Mouse (Mus musculus) megakaryocyte, adult 5-6 weeks (primary cell): ENCODE measurements around the gene Gm11127. TPM values are rescaled to one million over a fixed set of nuclear protein-coding genes. Genes with fewer than 3 reads are reported as not detected.
"Not testable (repeated sequence)": the region's sequence is repeated elsewhere in the genome, so short reads cannot be mapped to it uniquely, and the experiment has no call there.

ENCODE experiments used
- ATAC-seq: 2 replicates; pipeline ENCODE4 v1.8.0; 2016; ENCODE audit warnings: mild to moderate bottlenecking, inconsistent platforms; ENCODE audit not compliant: poor library complexity, severe bottlenecking
- total RNA-seq, 2 experiments: library from RNA; stranded (forward) in 1 of 2; stranded (reverse) in 1 of 2; fragments of 153-499, 151-499 nt in 1 of 2; fragments of 221-1000, 200-1000 nt in 1 of 2; gene quantifications; 2 replicates each; pipeline versions ENCODE4 v1.2.3 to v1.2.4; 2015 to 2017

The Gm11127 gene
- total RNA-seq, 2 experiments from 2014 or later, result not detected

DNA sequence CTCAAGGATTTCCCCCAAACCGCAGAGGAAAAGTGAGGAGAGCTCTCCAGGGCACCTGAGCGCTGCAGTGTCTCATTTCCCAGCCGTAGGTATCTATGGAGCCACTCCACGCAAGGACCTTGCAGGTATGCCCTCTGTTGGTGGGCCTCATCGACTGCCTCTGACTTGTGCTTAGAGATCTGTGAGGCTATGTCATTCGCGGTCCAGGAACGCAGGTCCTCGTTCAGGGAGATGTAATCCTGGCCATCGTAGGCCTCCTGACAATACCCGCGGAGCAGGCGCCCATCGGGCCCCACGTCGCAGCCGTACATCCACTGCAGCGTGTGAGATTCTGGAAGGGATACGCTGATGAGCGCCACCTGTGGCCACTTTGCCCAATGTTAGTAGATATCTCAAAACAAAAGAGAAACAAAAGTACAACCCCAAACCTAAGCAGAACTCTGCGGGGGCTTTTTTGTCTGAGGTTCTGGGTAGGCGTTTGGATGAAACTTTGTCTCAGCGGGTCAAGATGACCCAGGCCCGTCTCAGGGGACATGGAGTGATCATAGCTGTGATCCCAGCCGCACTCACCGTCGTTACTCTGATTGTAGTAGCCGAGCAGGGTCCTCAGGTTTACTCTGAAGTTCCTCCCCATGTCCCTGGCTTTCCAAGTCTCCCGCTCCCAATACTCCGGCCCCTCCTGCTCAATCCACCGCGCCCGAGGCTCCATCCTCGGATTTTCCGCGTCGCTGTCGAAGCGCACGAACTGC, 26.4 kb downstream of the Gm11127 start:
- peak; percentile 78 for ATAC-seq

DNA sequence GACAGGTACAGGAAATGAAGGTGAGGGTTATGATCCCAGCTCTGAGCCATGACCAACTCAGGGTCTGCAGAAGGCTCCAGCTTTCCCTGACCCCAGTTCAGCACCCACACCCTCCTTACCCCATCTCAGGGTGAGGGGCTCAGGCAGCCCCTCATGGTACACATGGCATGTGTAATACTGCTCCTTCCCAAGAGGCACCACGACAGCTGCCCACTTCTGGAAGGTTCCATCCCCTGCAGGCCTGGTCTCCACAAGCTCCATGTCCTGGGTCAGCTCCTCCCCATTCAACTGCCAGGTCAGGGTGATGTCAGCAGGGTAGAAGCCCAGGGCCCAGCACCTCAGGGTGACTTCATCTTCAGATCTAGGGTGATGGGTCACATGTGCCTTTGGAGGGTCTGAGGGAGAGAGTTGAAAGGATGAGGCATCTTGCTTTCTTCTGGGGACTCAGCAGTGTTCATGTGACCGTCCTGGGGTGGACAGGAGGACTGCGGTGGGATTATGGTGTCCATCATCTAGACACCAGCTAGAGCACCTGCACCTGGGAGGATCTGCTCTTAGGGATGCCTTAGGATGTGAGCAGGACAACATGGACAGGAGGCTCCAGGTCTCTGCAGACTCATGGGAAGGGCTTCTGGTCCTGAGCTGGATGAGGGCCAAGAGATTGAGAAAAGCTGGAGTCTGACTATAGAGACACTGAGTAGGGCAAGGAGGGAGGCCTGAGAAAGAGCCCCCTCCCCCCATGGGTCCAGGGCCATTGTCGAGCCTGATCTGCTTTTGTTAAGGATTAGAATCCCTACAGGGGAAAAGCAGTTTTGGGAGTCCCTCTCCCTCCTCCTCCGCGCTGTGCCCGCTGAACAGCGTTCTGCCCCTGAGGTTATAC, 27.2 kb downstream of the Gm11127 start:
- ATAC-seq, result not testable (repeated sequence)

DNA sequence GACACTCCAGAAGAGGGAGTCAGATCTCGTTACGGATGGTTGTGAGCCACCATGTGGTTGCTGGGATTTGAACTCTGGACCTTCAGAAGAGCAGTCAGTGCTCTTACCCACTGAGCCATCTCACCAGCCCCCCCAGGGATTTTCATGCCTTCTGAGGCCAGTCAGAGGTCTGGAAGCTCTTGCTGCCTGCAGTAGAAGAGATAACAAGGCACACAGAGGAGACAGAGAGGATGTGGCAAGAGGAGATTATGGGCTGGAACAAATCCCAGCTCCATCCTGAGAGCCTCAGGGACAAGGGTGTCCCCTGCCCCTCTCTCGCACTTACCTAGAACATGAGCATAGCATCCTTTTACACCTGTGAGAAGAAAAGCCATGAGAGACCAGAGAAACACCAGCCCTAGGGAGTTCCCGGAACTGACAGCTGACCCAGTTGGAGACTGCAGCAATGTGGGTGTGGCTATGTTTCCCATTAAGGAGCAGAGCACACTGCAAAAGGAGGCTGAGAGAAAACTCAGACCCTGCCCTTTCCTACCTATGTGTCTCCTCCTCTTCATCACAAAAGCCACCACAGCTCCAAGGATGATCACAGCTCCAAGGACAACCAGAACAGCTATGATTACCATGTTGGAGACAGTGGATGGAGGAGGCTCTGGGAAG, 28.0 kb downstream of the Gm11127 start:
- not testable (repeated sequence) for ATAC-seq

DNA sequence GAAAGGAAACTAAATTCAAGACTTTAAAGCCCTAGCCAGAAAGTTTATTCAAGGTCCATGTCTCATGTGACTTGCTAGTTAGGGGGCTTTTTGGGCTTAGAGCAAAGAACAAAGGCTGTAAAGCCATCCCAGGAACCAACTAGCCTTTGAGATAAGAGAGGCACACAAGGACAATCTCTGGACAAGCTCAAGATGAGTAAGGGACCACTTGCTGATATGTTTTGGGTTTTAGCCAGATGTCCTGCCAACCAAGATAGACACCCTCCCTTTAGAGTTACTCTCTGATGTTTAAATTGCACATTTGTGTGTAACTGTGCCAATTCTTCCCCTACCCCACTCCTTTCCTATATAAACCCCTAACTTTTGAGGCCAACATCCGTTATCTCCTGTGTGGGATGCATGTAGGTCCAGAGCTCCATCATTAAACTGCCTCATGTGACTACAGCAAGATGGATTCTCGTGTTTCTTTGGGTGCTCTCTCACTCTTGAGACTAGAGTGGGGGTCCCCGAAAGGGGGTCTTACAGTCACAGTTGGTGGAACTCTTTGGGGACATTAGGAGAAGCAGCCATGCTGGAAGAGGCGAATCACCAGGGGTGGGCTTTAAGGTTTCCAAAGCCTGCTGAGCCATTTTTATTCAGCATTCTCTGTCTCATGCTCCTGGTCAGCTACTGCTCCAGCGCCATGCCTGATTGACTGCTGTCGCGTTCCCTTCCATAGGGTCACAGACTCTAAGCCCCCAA, 29.1 kb downstream of the Gm11127 start:
- ATAC-seq, result no peak

DNA sequence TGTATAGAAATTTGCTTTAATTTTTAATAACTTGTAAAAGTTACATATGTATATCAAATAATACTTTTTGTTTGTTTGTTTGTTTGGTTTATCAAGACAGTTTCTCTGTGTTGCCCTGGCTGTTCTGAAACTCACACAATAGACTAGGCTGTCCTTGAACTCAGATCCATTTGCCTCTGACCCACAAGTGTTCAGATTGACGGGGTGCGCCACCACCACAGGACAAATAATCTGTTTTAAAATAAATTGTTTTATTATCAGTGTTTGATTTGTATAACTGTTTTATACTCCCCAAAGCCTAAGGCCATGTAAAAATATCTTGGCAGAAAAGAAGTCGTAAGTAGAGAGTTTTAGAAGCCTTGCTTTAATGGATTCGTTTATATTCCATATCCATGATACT, 30.5 kb downstream of the Gm11127 start:
- ATAC-seq, result no peak

DNA sequence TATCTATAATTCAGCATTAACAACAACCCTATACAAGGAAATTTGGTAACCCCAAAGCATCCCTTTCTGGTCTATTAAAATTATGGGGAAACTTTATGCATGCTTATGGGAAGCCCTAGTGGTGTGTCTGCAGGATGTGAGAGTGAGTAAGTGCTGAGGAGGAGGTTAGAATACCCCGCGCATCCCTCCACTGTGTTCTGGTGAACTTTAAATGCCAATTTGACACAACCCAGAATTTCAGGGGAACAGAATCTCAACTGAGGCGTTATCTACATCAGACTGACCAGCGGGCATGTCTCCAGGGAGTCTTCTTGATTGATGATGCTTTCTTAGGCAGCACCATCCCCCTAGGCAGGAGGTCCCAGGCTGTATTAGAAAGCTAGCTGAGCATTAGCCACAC, 32.3 kb downstream of the Gm11127 start:
- ATAC-seq, result no peak

DNA sequence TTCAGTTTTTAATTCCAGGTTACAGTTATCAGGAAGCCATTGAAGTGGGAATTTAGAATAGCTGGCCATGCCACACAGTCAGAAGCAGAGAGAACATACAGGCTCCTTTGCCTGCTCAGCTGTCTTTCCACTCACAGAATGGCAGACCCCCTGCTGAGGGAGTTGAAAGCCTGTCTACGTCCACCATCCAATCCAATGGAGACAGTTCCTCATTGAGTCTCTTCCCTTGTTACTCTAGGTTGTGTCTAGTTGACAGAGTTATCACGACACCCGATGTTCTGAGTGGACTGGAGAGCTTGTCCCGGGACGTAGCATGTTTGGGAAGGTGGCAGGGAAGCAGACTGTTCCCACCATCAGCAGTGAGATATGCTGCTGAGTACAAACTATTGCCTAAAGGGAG, 33.0 kb downstream of the Gm11127 start:
- ATAC-seq, result no peak

DNA sequence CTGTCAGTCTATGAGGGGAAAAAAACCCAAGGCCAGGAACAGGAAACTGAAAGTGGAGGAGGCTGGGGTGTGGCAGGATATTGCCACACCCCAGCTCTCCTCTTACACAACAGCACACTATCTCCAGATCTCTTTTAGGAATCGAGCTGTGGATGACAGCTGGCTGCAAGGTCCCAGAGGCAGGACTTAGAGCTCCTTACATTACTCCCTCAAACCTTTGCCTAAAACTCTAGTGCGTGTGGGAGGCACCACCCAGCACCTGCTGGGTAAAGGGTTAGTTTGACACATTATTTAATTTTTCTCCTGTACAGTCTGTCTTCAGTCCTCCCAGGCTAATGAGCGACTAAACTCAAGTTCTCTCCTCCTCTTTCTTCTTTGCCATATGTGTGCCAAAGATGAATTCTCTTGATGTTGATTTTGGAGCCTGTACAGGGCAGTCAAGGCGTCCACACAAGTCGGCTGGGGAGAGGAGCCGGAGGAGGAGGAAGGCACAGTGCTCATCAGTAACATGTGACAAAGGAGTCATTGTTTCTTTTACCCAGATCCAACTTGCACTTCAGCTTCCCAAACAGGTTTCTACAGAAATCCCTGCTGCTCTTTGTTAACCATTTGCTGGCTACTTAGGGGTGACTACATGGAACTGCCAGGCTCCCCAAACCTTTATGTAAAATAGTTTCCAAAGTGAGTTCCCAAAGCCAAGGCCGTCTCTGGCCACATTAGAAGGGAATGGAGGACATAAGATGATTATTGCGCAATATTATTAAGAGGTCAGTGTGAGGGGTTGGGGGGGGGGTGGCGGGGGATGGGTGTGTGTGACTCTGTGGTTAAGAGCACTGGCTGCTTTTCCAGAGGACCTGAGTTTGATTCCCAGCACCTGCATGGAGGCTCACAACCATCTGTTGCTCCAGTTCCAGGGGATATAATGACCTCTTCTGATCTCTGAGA, 34.2 kb downstream of the Gm11127 start:
- peak; percentile 69 for ATAC-seq

DNA sequence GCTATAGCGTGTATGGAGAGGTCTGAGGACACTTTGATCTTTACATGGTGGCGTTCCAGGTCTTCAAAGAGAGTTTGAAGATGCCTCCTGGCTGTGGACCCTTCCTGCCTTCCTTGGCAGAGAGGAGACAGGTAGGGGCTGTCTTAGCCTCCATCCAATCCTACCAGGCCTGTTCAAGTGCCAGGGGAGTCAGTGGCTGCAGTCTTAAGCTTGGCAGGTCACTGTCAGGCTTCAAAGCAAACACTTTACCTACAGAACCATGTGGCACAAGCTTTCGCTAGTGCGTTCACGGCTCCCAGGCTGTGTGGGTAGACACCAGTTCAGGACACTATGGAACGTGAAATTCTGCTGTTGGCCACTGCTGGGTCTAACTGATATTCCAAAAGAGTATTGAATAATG, 35.2 kb downstream of the Gm11127 start:
- ATAC-seq, result no peak

DNA sequence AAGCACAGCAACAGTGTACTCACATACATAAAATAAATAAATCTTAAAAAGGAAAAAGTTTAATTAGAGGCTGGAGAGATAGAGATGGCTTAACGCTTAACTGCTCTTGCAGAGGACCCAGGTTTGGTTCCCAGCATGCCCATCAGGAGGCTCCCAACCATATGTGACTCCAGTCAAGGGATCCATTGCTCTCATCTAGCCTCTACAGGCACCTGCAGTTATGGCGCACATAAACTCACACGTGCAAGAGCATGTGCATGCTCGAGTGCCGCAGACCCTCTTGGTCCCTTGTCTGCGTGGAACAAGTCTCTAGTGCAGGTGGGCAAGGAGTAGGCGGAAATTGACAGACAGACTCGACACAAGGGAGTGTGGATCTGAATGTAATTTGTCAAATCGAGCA, 36.1 kb downstream of the Gm11127 start:
- no peak for ATAC-seq

DNA sequence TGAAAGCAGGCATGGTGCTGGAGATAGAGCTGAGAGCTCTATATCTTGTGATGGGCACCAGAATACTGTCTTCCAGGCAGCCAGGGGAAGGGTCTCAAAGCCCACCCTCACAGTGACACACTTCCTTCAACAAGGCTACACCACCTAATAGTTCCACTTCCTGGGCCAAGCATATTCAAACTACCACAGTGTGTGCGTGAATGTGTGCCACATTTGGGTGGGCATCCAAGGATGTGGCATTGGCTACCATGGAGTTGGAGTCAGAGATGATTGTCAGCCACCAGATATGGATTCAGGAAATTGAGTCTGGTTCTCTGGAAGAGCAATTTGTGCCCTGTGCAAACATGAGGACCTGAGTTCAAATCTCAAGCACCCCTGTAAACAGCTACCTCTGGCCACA, 36.9 kb downstream of the Gm11127 start:
- ATAC-seq, result no peak

DNA sequence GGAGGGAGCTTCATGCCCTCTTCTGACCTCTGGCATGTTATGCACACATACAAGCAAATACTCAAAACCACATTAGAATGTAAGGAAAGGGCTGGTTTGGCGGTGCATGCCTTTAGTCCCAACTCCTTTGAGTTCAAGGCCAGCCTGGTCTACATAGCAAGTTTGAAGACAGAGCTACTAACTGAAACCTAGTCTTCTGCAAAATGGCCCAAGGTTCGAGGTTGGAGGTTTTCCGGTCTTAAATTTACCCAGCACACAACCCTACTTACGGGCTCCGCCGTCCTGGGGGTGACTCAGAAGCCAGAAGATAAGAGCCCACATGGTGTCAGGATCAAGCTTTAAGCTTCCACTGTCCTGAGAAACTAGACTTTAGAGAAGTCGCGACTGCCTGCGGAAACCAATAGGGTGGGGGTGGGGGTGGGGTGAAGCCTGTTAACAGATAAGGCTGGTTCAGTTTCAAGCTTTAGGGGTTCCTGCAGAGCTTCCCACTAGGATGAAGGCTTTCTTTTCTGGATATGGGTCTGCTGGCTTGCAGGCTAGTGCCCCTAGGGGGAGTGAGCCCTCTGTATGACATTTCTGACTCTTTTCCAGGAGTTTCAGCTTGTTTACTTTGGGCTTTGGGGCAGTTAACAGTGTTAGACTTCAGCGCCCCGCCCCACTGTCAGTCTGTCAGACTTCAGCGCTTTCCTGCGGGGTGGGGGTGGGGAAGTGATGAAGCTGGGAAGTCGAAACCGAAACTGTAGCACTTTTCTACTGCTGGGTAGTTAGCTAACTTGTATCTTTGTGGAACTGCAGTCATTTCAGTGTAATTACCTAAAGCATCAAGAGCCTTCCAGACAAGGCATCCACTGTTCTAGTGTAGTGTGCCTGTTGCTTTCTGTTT, 37.7 kb downstream of the Gm11127 start, which contains the start of gene H2-T24:
Gene H2-T24 (minus strand): TSS at position 370 of the 883 bp plus-strand sequence.
- peak; percentile 90 for ATAC-seq

DNA sequence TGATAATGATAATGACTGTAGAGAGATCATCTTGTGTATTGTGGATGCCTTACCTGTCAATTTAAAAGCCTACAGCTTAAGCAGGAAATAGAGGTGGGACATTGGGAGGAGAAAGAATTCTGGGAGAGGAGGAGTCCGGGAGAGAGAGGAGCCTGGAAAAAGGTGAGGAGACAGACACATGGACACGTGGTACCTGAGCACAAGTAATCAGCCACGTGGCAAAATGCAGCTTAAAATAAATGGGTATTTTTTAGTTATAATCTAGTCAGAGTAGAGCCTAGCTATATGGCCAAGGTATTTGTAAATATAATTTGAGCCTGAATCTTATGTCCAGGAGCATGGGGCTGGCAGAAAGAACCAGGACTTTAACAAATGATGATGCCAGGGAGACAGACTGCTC, 38.7 kb downstream of the Gm11127 start:
- ATAC-seq, result no peak

DNA sequence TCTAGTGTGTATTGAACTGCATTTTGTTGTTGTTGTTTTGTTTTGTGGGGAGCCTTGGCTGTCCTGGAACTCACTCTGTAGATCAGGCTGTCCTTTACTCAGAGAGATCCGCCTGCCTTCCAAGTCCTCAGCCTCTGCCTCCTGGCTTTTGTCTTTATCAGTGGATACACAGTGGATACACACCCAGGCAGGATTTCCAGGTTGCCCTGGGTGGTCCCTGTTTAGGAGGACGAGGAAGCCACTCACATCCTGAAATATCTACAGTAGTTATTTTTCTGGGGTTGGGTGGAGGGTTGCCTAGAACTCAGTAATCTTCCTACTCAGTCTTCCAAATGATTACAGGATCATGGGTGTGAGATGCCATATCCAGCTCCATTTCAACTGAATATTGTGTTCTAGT, 39.2 kb downstream of the Gm11127 start:
- no peak for ATAC-seq

DNA sequence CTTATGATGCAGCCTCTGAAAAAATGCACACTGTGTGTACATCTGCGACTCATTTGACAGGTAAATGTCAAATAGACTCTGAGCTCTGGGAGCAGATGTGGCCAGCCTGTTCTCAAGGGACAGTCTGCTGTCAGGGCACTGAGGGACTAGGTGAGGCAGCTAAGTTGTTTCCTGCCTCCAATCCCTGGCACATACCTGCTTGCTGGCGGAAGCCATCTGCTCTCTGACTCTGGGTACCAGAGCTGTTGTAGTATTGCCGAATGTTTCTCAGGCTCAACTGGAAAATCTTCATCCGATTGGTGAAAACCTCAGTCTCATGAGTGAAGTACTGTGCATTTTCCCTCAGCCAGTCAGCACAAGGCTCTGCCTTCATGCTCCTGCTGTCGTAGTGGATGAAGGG, 41.1 kb downstream of the Gm11127 start:
- ATAC-seq, result no peak

DNA sequence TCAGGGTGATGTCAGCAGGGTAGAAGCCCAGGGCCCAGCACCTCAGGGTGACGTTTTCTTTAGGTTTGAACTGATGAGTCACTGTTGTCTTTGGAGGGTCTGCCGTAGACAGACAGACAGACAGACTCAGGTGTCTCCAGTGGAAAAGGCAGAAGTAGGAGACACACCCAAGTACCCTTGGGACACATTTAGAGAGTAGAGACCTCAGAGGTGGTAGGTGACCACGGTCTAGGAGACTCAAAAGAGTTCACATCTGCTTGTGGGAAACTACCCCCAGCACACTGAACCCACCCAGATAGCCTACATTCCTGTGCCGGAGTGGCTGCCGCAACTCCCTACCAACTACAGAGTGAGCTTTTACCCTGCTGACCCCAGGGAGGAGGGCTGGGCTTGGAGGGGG, 43.2 kb downstream of the Gm11127 start:
- no peak for ATAC-seq
